Mouse (Mus musculus) right cerebral cortex, postnatal 4 days (tissue): ENCODE measurements around the gene Ric3.
"Not testable (repeated sequence)": the region's sequence is repeated elsewhere in the genome, so short reads cannot be mapped to it uniquely, and the experiment has no call there.

ENCODE experiments used
- DNase-seq: peaks from one replicate; pipeline ENCODE4 v3.0.0-alpha.2; 2022

The Ric3 gene

GRCm38 (mm10) chr7:109083113-109083812, at the start of gene Ric3:
TSS of gene Ric3 (minus strand) at chr7:109083331.
- peak; percentile 84 for DNase-seq

- no peak for DNase-seq
Measured at GRCm38 (mm10) chr7:109131565-109131964, 48.4 kb upstream of the Ric3 start.

- DNase-seq: no peak
Measured at GRCm38 (mm10) chr7:109129946-109130686, 47.0 kb upstream of the Ric3 start.

GRCm38 (mm10) chr7:109129442-109129841, 46.3 kb upstream of the Ric3 start:
- no peak for DNase-seq

- no peak for DNase-seq
Measured at GRCm38 (mm10) chr7:109115929-109116328, 32.8 kb upstream of the Ric3 start.

- DNase-seq: not testable (repeated sequence)
Measured at GRCm38 (mm10) chr7:109115488-109115887, 32.4 kb upstream of the Ric3 start.

GRCm38 (mm10) chr7:109114950-109115349, 31.8 kb upstream of the Ric3 start:
- DNase-seq: no peak

GRCm38 (mm10) chr7:109111000-109111399, 27.9 kb upstream of the Ric3 start:
- no peak for DNase-seq

- DNase-seq: no peak
Measured at GRCm38 (mm10) chr7:109104894-109105293, 21.8 kb upstream of the Ric3 start.

GRCm38 (mm10) chr7:109101167-109101566, 18.0 kb upstream of the Ric3 start:
- DNase-seq: no peak

- peak; percentile 37 for DNase-seq
Measured at GRCm38 (mm10) chr7:109098145-109099018, 15.3 kb upstream of the Ric3 start.

- DNase-seq: no peak
Measured at GRCm38 (mm10) chr7:109097203-109097602, 14.1 kb upstream of the Ric3 start.

- DNase-seq: no peak
Measured at GRCm38 (mm10) chr7:109096618-109097017, 13.5 kb upstream of the Ric3 start.

- no peak for DNase-seq
Measured at GRCm38 (mm10) chr7:109094294-109094693, 11.2 kb upstream of the Ric3 start.

- not testable (repeated sequence) for DNase-seq
Measured at GRCm38 (mm10) chr7:109091316-109091715, 8.2 kb upstream of the Ric3 start.

GRCm38 (mm10) chr7:109086946-109087345, 3.8 kb upstream of the Ric3 start:
- no peak for DNase-seq

GRCm38 (mm10) chr7:109083813-109084184, 668 bp upstream of the Ric3 start:
- DNase-seq: peak; percentile 42

- no peak for DNase-seq
Measured at GRCm38 (mm10) chr7:109082269-109083112, 640 bp downstream of the Ric3 start.

GRCm38 (mm10) chr7:109072326-109072725, 10.8 kb downstream of the Ric3 start:
- DNase-seq: no peak

- DNase-seq: no peak
Measured at GRCm38 (mm10) chr7:109069641-109070040, 13.5 kb downstream of the Ric3 start.

GRCm38 (mm10) chr7:109059536-109059935, 23.6 kb downstream of the Ric3 start:
- DNase-seq: no peak

GRCm38 (mm10) chr7:109050831-109051230, 32.3 kb downstream of the Ric3 start:
- no peak for DNase-seq
